Mouse (Mus musculus): Measurements from ENCODE around the gene Dhx29.
"Not testable (repeated sequence)": the region's sequence is repeated elsewhere in the genome, so short reads cannot be mapped to it uniquely, and the experiment has no call there.

- not testable (repeated sequence) for TF ChIP-seq MAFK (IDR thresholded peaks at IDR 0.05; ENCODE audit: insufficient read depth, low read depth, low read length); ZNF384 (IDR thresholded peaks at IDR 0.05; ENCODE audit: low read depth, low read length); CHD2 (IDR thresholded peaks at IDR 0.05; ENCODE audit: low read depth, low read length); ZC3H11A (IDR thresholded peaks at IDR 0.05; ENCODE audit: borderline replicate concordance, low read depth, low read length); HCFC1 (IDR thresholded peaks at IDR 0.05; ENCODE audit: borderline replicate concordance, insufficient read depth, low read length)
Measured at GRCm38 (mm10) chr13:113013174-113013953, 86.1 kb downstream of the Dhx29 start.

All from ES-E14 (cell line).